Mouse (Mus musculus): ENCODE results near the gene Inha. TPM values are rescaled to one million over a fixed set of nuclear protein-coding genes. Genes with fewer than 3 reads are reported as not detected.

Inha gene
- polyA plus RNA-seq, 1 experiment from 2014 or later: 12.5 TPM

GRCm38 (mm10) chr1:75492579-75493170 is 14.2 kb upstream of the Inha start:
- WGBS: 30% methylated on average over 24 of the region's 24 CpGs
- no peak overlapping the region; the same call in 1 of the 2 replicates for H3K9ac ChIP-seq (replicated peaks)
- H3K36me3 ChIP-seq: peaks cover 17% of the 10 kb centered on the region
- no peak for ATAC-seq
- no peak overlapping the region for H3K27ac ChIP-seq
- H3K4me3 ChIP-seq (replicated peaks): no peak overlapping the region
- peaks cover 10% of the 10 kb centered on the region for H3K4me1 ChIP-seq (replicated peaks)
- no peaks in the 10 kb centered on the region for H3K9me3 ChIP-seq
- no peak overlapping the region for H3K4me2 ChIP-seq (replicated peaks)
- peaks cover 40% of the 10 kb centered on the region for H3K27me3 ChIP-seq

GRCm38 (mm10) chr1:75494878-75495548 is 11.9 kb upstream of the Inha start:
- Histone ChIP-seq H3K36me3 (peaks cover 40% of the 10 kb centered on the region), H3K4me2 (replicated peaks) (no peak overlapping the region), H3K27me3 (peaks cover 23% of the 10 kb centered on the region), H3K9ac (replicated peaks) (no peak overlapping the region), H3K4me1 (replicated peaks) (0 out of 2 replicates have a peak, but pooled peaks cover 4% of the 10 kb centered on the region), H3K27ac (no peak overlapping the region), H3K4me3 (replicated peaks) (no peak overlapping the region), H3K9me3 (no peaks in the 10 kb centered on the region)
- no peak for ATAC-seq
- 44% methylated on average over 12 of the region's 12 CpGs for WGBS

GRCm38 (mm10) chr1:75498897-75499296 is 8.0 kb upstream of the Inha start:
- H3K4me3 ChIP-seq (replicated peaks): no peak overlapping the region
- peaks cover 52% of the 10 kb centered on the region for H3K36me3 ChIP-seq
- no peak overlapping the region for H3K27ac ChIP-seq
- 87% methylated on average over 4 of the region's 4 CpGs for WGBS
- H3K4me2 ChIP-seq (replicated peaks): no peak overlapping the region
- H3K9me3 ChIP-seq: no peaks in the 10 kb centered on the region
- ATAC-seq: no peak
- H3K9ac ChIP-seq (replicated peaks): no peak overlapping the region
- 0 out of 2 replicates have a peak, but pooled peaks cover 8% of the 10 kb centered on the region for H3K4me1 ChIP-seq (replicated peaks)
- H3K27me3 ChIP-seq: peaks cover 7% of the 10 kb centered on the region

DNA sequence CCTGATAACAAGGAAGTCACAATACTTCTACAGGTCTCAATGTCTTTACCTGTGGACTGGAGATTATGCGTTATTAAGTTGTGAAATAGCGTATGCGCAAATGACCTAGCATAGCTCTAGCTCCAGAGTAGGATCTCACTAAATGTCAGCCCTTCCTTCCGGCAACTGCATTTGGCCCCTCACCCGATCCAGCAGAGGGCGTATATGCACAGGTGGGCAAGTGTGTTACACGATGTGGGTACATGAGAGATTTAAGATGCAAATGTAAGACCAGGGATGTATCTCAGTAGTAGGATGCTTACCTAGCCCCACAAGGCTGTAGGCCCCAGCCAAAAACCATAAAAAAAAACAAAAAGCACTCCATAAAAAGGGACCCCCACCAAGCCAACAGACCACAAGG is 7.4 kb upstream of the Inha start:
- Histone ChIP-seq H3K4me3 (replicated peaks) (no peak overlapping the region), H3K27me3 (peaks cover 12% of the 10 kb centered on the region), H3K9me3 (no peaks in the 10 kb centered on the region), H3K9ac (replicated peaks) (no peak overlapping the region), H3K4me1 (replicated peaks) (peaks cover 11% of the 10 kb centered on the region), H3K36me3 (peaks cover 52% of the 10 kb centered on the region), H3K4me2 (replicated peaks) (no peak overlapping the region), H3K27ac (no peak overlapping the region)
- ATAC-seq: no peak
- WGBS: 85% methylated on average over 7 of the region's 7 CpGs

DNA sequence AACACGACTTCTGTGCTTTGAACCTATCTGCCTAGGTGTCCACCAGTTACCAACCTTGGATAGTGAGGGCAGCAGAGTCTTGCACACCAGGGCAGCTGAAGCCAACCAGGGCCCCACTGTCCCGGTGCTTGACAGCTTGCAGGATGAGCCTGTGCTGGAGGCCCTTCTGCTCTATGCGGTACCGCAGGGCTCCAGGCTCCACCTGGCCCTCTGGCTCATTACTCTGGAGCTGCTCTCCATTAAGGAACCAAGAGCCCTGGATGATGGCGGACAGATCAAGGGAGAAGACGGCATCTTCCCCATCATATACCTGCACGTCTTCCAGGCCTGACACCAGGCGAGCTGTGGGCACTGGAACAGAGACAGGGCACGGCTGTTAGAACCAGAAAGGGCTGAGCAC is 5.0 kb upstream of the Inha start:
- WGBS: 97% methylated on average over 9 of the region's 9 CpGs
- peaks cover 46% of the 10 kb centered on the region for H3K36me3 ChIP-seq
- no peak for ATAC-seq

GRCm38 (mm10) chr1:75502945-75503650 is 3.8 kb upstream of the Inha start:
- H3K4me1 ChIP-seq (replicated peaks): peaks cover 26% of the 10 kb centered on the region
- WGBS: 86% methylated on average over 25 of the region's 25 CpGs
- no peaks in the 10 kb centered on the region for H3K9me3 ChIP-seq
- H3K9ac ChIP-seq (replicated peaks): no peak overlapping the region
- no peak overlapping the region for H3K27ac ChIP-seq
- ATAC-seq: no peak
- peaks cover 15% of the 10 kb centered on the region for H3K27me3 ChIP-seq
- no peak overlapping the region for H3K4me2 ChIP-seq (replicated peaks)
- no peak overlapping the region for H3K4me3 ChIP-seq (replicated peaks)
- peaks cover 42% of the 10 kb centered on the region for H3K36me3 ChIP-seq

More for the DNA sequence above, 5.0 kb upstream of the Inha start:
- H3K4me1 ChIP-seq (replicated peaks): peaks cover 22% of the 10 kb centered on the region
- no peak overlapping the region for H3K27ac ChIP-seq
- H3K4me3 ChIP-seq (replicated peaks): no peak overlapping the region
- H3K9me3 ChIP-seq: no peaks in the 10 kb centered on the region
- no peak overlapping the region for H3K4me2 ChIP-seq (replicated peaks)
- no peak overlapping the region for H3K9ac ChIP-seq (replicated peaks)
- H3K27me3 ChIP-seq: peaks cover 15% of the 10 kb centered on the region

DNA sequence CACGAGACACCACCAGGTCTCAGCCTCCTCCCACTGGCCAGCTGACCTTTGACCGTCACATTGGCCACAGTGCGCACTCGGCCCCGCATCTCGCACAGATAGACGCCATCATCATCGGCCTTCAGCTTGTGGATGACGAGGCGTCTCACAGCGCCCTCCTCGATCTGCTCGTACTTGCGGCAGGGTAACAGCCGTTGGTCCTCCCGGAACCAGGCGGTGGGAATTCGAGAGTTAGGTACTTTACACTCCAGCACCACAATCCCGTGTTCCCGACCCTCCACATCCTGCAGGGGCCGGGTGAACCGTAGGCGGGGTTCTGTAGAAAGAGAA is 3.3 kb upstream of the Inha start:
- H3K9me3 ChIP-seq: no peaks in the 10 kb centered on the region
- peaks cover 15% of the 10 kb centered on the region for H3K27me3 ChIP-seq
- WGBS: 75% methylated on average over 23 of the region's 23 CpGs
- no peak overlapping the region for H3K9ac ChIP-seq (replicated peaks)
- H3K4me3 ChIP-seq (replicated peaks): no peak overlapping the region
- no peak overlapping the region for H3K4me2 ChIP-seq (replicated peaks)
- no peak overlapping the region for H3K27ac ChIP-seq
- H3K36me3 ChIP-seq: peaks cover 37% of the 10 kb centered on the region
- ATAC-seq: no peak
- peaks cover 26% of the 10 kb centered on the region for H3K4me1 ChIP-seq (replicated peaks)

DNA sequence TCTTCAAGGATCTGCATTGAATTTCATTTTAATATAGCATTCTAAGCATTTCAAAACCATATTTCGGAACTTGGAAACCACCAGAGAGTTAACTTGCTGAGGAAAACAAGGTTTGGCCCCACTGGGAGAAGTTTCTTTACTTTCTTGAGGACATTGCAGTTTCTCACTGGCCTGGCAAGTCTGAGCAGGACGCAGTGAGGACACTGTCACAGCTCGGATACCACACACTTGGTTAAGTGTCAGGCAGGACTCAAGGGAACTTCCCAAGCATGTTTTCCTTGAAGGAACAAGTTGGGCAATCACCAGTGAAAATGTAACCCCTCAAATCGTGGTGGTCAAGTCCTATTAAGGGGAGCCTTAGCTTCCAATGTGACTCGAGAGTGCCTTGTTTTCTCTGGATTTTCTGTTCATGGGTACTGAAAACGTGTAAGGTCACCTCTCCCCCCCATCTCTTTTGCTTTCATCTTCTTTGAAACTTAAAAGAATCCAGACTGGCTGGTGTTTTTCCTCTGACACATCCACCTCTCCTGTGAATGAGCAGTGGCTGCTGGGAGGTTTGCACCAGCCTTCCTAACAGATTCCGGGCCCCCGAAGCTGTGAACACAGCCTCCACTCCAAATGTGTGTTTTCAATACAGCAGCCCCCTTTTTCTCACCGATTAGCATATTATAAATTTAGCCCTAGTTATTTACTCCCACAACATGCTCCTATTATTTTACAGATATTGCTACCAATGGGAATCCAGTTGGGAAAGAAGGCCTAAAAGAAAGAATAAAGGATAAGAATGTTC is 2.4 kb upstream of the Inha start:
- WGBS: 72% methylated on average over 9 of the region's 9 CpGs
- ATAC-seq: no peak
- peak overlapping the region; percentile 81 for H3K4me3 ChIP-seq (replicated peaks)
- no peaks in the 10 kb centered on the region for H3K9me3 ChIP-seq
- peaks cover 18% of the 10 kb centered on the region for H3K27me3 ChIP-seq
- H3K9ac ChIP-seq (replicated peaks): peak overlapping the region; percentile 89
- H3K36me3 ChIP-seq: peaks cover 28% of the 10 kb centered on the region
- peaks cover 26% of the 10 kb centered on the region for H3K4me1 ChIP-seq (replicated peaks)
- peak overlapping the region; percentile 90; the same call in 1 of the 2 replicates for H3K27ac ChIP-seq
- H3K4me2 ChIP-seq (replicated peaks): peak overlapping the region; percentile 94

DNA sequence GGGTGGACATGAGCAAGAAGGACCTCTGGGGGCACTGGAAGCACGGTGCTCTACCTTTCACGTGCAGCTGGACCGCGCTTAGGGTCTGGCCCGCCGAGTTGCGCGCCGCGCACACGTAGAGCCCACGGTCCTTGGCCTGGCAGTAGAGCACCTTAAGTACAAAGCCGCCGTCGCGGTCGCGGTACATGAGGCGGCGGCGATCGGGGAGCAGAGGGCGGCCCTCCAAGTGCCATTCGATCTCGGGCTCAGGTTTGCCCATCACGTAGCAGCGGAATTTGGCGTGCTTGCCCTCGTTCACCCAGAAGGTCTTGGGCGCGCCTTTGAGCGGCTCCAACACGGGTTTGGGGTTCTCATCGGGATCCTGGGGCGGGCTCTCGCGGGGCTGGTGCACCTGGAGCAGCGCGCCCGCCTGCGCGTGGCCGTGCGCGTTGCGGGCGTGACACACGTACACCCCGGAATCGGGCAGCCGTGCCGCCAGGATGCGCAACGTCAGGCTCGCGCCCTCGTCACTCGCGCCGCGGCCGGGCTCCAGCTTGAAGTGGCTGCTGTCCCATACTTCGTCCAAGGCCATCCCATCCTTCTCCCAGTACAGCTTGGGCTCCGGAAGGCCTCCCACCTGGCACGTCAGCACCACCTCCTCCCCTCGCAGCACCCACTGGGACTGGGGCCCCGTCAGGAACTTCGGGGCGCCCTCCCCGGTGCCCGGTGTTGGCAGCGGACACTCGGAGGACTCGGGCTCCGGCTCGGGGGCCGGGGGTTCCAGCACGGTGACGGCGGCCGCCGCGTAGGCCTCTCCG is 1.5 kb upstream of the Inha start:
- peaks cover 26% of the 10 kb centered on the region for H3K4me1 ChIP-seq (replicated peaks)
- peak overlapping the region; percentile 90 for H3K27ac ChIP-seq
- peak overlapping the region; percentile 81 for H3K4me3 ChIP-seq (replicated peaks)
- H3K9ac ChIP-seq (replicated peaks): peak overlapping the region; percentile 89
- peak overlapping the region; percentile 94 for H3K4me2 ChIP-seq (replicated peaks)
- H3K36me3 ChIP-seq: peaks cover 20% of the 10 kb centered on the region
- ATAC-seq: peak; percentile 82
- H3K9me3 ChIP-seq: no peaks in the 10 kb centered on the region
- under 1% methylated on average over 84 of the region's 84 CpGs for WGBS
- H3K27me3 ChIP-seq: peaks cover 22% of the 10 kb centered on the region

- Histone ChIP-seq H3K9me3 (no peaks in the 10 kb centered on the region), H3K27me3 (peaks cover 22% of the 10 kb centered on the region)
These were observed 683 bp upstream of the Inha start, which contains the start of gene Obsl1 for GRCm38 (mm10) chr1:75505956-75506831. Gene Obsl1 (minus strand): TSS chr1:75506452.

More at GRCm38 (mm10) chr1:75505956-75506831, 683 bp upstream of the Inha start, which contains the start of gene Obsl1:
- peak within 1 kb of the TSS; percentile 89 for H3K9ac ChIP-seq (replicated peaks)
- peak; percentile 73 for ATAC-seq
- under 1% methylated on average over 63 of the region's 65 CpGs for WGBS
- H3K36me3 ChIP-seq: peaks cover 12% of the 10 kb centered on the region
- H3K27ac ChIP-seq: peak within 1 kb of the TSS; percentile 90
- peak within 1 kb of the TSS; percentile 81 for H3K4me3 ChIP-seq (replicated peaks)
- peaks cover 26% of the 10 kb centered on the region for H3K4me1 ChIP-seq (replicated peaks)
- H3K4me2 ChIP-seq (replicated peaks): peak within 1 kb of the TSS; percentile 94
